Mouse (Mus musculus) central nervous system, embryonic 18 days (tissue): ENCODE results near the gene Pou3f4. TPM values are rescaled to one million over a fixed set of nuclear protein-coding genes. Genes with fewer than 3 reads are reported as not detected.

Experiments
- polyA plus RNA-seq: library from polyadenylated mRNA; depleted of rRNA; stranded (reverse); fragments of >200 nt; gene quantifications from 2 replicates; pipeline ENCODE4 v1.2.3, GENCODE M21; 2012; rRNA removed

Pou3f4 gene
- 16.8 and 21.3 TPM in 2 replicates for polyA plus RNA-seq

DNA sequence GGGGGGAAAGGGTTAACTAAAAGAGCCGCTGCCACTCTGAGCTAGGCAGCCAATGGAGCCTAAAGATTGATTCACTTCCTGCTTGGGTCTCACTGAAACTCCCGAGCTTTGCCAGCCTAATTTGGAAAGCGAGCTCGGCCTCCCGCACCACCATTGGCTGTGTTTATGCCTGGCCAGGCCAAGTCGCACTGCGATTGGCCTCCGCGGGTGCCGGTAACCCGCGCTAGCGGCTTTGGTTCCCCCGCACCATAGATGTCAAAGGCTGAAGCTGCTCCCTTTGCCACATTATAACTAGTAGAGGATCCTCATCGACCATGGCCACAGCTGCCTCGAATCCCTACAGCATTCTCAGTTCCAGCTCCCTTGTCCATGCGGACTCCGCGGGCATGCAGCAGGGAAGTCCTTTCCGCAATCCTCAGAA lies at the start of gene Pou3f4:
Gene Pou3f4 (plus strand): TSS at position 130 of the 421 bp plus-strand sequence.

